Mouse (Mus musculus): ENCODE results near the gene Ermn.

GRCm38 (mm10) chr2:58055383-58055782, 2.7 kb upstream of the Ermn start:
- TF ChIP-seq NANOG (IDR thresholded peaks at IDR 0.05; ENCODE audit: borderline replicate concordance, low read length), result no peak
- TF ChIP-seq CTCF (conservative IDR thresholded peaks at IDR 0.05; ENCODE audit: low read length), result peak; percentile 47
- TF ChIP-seq POU5F1 (IDR thresholded peaks at IDR 0.05; ENCODE audit: borderline replicate concordance, low read length), result no peak

Measured in E14TG2a.4 (cell line).